Mouse (Mus musculus) limb, embryonic 12.5 days (tissue): ENCODE data around the gene Cd163. TPM values are rescaled to one million over a fixed set of nuclear protein-coding genes. Genes with fewer than 3 reads are reported as not detected.
"Not testable (repeated sequence)": the region's sequence is repeated elsewhere in the genome, so short reads cannot be mapped to it uniquely, and the experiment has no call there.

Experiments
- ATAC-seq: fragments of 200-750 bp; cut with Nextera tagmentation; 2 replicates; pipeline ENCODE4 v1.8.0; 2017; ENCODE audit warnings: low read depth, moderate TSS enrichment; ENCODE audit not compliant: insufficient number of reproducible peaks, insufficient read depth, low FRiP score, low TSS enrichment
- H3K27ac ChIP-seq: fragments of 300-500 bp; sonication (generic); 2 replicates; pipeline ENCODE4 v1.5.1; 2016; ENCODE audit warnings: mild to moderate bottlenecking, moderate library complexity
- H3K27me3 ChIP-seq: fragments of 300-500 bp; sonication (generic); 2 replicates; pipeline ENCODE4 v1.6.1; 2016; ENCODE audit warnings: mild to moderate bottlenecking, moderate library complexity
- H3K36me3 ChIP-seq: fragments of 300-500 bp; sonication (generic); 2 replicates; pipeline ENCODE4 v1.6.1; 2016; ENCODE audit warnings: mild to moderate bottlenecking, moderate library complexity
- H3K4me1 ChIP-seq: fragments of 300-500 bp; sonication (generic); replicated peaks from 2 replicates; pipeline ENCODE4 v1.6.1; 2016
- H3K4me2 ChIP-seq: fragments of 300-500 bp; sonication (generic); 2 replicates; pipeline ENCODE4 v1.6.1; 2016; ENCODE audit warnings: mild to moderate bottlenecking, moderate library complexity
- H3K4me3 ChIP-seq: fragments of 300-500 bp; sonication (generic); replicated peaks from 2 replicates; pipeline ENCODE4 v1.5.1; 2016; ENCODE audit warnings: mild to moderate bottlenecking
- H3K9ac ChIP-seq: fragments of 300-500 bp; sonication (generic); replicated peaks from 2 replicates; pipeline ENCODE4 v1.6.1; 2016; ENCODE audit warnings: mild to moderate bottlenecking, moderate library complexity
- H3K9me3 ChIP-seq: fragments of 300-500 bp; sonication (generic); 2 replicates; pipeline ENCODE4 v1.6.1; 2016; ENCODE audit warnings: mild to moderate bottlenecking, moderate library complexity
- WGBS: fragments of 180-500 bp; shearing (Covaris S2); methylation state at CpG from one replicate; pipeline ENCODE4 v1.1.7; 2016; 5-methylcytosine and 5-hydroxymethylcytosine counted together
- polyA plus RNA-seq: library from polyadenylated mRNA; unstranded; fragments of >200 nt; fragmentation: Nextera tagmentation; extraction: Ambion mirVana; gene quantifications from 2 replicates; pipeline ENCODE4 v1.2.1, GENCODE M21; 2016

The Cd163 gene
- polyA plus RNA-seq = not detected in 2 replicates

- Histone ChIP-seq H3K4me1 (no peaks in the 10 kb centered on the region), H3K9ac (no peak within 1 kb of the TSS), H3K27ac (no peak within 1 kb of the TSS), H3K4me3 (no peak within 1 kb of the TSS), H3K9me3 (no peaks in the 10 kb centered on the region), H3K36me3 (no peaks in the 10 kb centered on the region), H3K4me2 (no peak within 1 kb of the TSS), H3K27me3 (no peaks in the 10 kb centered on the region)
- ATAC-seq = no peak
- 86% methylated on average over 4 of the region's 4 CpGs for WGBS
These were observed at the start of gene Cd163 for GRCm38 (mm10) chr6:124304356-124304755. Gene Cd163, plus strand, starts transcription at chr6:124304656.

GRCm38 (mm10) chr6:124255721-124256470 lies 48.6 kb upstream of the Cd163 start:
- Histone ChIP-seq H3K4me2 (no peak overlapping the region), H3K4me1 (no peaks in the 10 kb centered on the region), H3K9me3 (no peaks in the 10 kb centered on the region), H3K36me3 (no peaks in the 10 kb centered on the region), H3K9ac (no peak overlapping the region), H3K27me3 (no peaks in the 10 kb centered on the region), H3K27ac (no peak overlapping the region), H3K4me3 (no peak overlapping the region)
- 51% methylated on average over 6 of the region's 6 CpGs for WGBS
- no peak for ATAC-seq

DNA sequence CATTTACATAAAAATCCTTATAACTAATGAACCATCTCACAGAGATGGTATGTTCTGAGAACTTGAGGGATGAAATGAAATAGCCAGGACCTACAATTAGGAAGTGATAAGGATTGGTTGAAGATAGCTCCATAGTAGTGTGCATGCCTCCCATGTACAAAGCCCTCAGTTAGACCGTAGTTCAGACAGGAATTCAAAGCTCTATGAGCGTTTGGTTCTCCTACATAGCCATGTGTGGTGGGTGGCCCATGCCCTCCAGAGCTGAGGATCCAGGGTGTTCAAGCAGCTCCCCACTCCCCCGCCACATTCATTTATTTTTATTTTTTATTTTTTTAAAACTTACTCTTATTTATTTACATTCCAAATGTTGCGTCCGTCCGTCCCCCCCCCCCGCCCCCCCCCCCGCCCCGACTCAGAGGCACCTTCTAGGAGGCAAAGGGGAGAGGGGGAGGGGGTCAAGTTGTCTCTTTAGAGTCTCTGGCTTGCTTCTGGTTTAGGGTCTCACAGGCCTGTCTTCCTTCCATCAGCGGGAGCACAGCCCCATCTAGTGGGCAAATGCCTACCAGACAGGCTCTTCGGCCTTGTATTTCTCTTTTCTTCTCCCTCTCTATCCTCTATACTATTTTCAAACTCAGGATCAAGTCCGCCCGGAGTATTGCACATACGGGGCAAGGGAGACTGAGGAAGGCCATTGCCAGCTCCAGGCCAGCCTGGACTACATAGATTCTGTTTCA lies 44.1 kb upstream of the Cd163 start:
- no peaks in the 10 kb centered on the region for H3K4me1 ChIP-seq
- H3K27ac ChIP-seq = no peak overlapping the region
- H3K4me2 ChIP-seq = 0 out of 2 replicates have a peak overlapping the region, but pooled peaks have one; percentile 19
- H3K36me3 ChIP-seq = no peaks in the 10 kb centered on the region
- no peaks in the 10 kb centered on the region for H3K27me3 ChIP-seq
- 0 out of 2 replicates have a peak, but pooled peaks have one; percentile 69 for ATAC-seq
- no peaks in the 10 kb centered on the region for H3K9me3 ChIP-seq
- H3K4me3 ChIP-seq = no peak overlapping the region
- H3K9ac ChIP-seq = no peak overlapping the region
- 30% methylated on average over 9 of the region's 14 CpGs for WGBS

DNA sequence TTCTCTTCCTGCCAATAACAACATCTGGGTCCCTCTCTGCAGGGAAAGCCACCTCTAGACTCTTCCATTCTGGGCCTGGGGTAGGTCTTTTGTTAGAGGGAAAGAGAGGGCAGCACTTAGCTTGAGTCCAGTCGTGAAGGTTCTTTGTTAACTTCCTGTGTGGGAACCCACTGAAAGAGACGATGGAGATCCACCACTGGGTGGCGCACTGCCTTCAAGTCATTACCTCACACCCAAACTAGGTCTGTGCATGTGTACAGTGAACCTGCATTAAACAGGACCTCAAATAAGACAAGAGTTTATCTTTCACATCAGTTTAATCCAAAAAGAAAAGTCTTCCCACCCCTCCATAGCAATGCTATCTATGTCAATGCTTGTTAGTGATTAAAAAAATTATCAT lies 41.8 kb upstream of the Cd163 start:
- Histone ChIP-seq H3K27me3 (no peaks in the 10 kb centered on the region), H3K4me2 (no peak overlapping the region), H3K9ac (no peak overlapping the region), H3K27ac (no peak overlapping the region), H3K4me1 (no peaks in the 10 kb centered on the region), H3K9me3 (no peaks in the 10 kb centered on the region), H3K4me3 (no peak overlapping the region), H3K36me3 (no peaks in the 10 kb centered on the region)
- no peak for ATAC-seq
- WGBS = 3% methylated on average over 3 of the region's 3 CpGs

DNA sequence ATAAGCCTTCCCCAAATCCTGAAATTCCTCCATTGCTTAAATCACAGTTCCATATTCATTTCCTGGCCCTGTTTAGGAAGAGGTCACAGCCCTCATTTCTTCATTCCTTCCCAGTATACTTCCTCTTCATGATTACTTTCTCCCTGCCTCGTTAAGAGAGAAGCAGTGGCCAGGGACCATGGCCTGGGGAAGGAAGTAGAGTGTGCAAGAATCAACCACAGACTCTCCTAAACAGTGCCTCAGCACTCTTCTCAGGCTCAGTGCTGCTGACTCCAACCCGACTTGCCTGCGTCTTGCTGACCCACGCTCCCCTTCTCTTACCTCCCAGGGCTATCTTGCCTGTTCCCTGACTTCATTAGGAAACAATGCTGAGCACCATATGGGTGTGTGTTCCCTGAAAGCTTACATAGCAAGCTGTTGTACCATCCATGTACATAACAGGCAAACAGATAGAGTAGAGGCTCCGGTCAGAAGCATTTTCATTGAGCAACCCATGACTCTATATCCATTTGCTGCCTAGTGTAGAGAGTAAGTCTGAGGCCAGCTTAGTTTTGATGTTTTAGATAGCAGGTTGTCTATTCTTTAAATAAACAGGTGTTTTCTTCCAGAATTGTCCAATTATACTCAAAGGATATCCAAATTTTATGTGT lies 31.1 kb upstream of the Cd163 start:
- no peaks in the 10 kb centered on the region for H3K27me3 ChIP-seq
- ATAC-seq = no peak
- no peaks in the 10 kb centered on the region for H3K4me1 ChIP-seq
- 67% methylated on average over 5 of the region's 5 CpGs for WGBS
- H3K36me3 ChIP-seq = no peaks in the 10 kb centered on the region
- H3K27ac ChIP-seq = no peak overlapping the region
- no peak overlapping the region for H3K4me3 ChIP-seq
- no peak overlapping the region for H3K9ac ChIP-seq
- no peaks in the 10 kb centered on the region for H3K9me3 ChIP-seq
- no peak overlapping the region for H3K4me2 ChIP-seq

- Histone ChIP-seq H3K27me3 (no peaks in the 10 kb centered on the region), H3K9ac (no peak overlapping the region)
- 81% methylated on average over 5 of the region's 5 CpGs for WGBS
These were observed 26.8 kb upstream of the Cd163 start for GRCm38 (mm10) chr6:124277641-124278040.

DNA sequence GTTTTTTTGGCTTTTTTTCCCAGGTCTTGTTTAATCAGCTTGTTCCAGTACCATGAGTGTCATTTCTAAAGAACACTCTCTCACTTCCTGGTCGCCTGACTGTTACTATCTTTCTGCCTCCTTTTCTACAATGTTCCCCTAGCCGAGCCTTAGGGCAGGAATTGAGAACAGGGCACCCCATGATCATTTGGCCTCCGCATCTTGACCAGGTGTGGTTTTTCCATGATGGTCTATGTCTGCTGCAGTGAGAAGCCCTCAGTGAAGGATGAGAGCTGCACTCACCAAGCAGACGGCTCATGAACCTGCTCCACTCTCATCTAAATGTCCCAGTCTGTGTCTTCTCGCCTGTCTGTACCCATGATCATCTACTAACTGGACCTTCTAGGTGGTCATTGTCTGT lies 26.2 kb upstream of the Cd163 start:
- WGBS = 80% methylated on average over 5 of the region's 5 CpGs
- Histone ChIP-seq H3K36me3 (no peaks in the 10 kb centered on the region), H3K9me3 (no peaks in the 10 kb centered on the region), H3K27ac (no peak overlapping the region), H3K9ac (no peak overlapping the region), H3K4me1 (no peaks in the 10 kb centered on the region), H3K27me3 (no peaks in the 10 kb centered on the region), H3K4me3 (no peak overlapping the region), H3K4me2 (no peak overlapping the region)
- no peak for ATAC-seq

More at GRCm38 (mm10) chr6:124277641-124278040, 26.8 kb upstream of the Cd163 start:
- Histone ChIP-seq H3K9me3 (no peaks in the 10 kb centered on the region), H3K36me3 (no peaks in the 10 kb centered on the region), H3K4me2 (no peak overlapping the region), H3K4me1 (no peaks in the 10 kb centered on the region), H3K27ac (no peak overlapping the region), H3K4me3 (no peak overlapping the region)
- ATAC-seq = no peak

DNA sequence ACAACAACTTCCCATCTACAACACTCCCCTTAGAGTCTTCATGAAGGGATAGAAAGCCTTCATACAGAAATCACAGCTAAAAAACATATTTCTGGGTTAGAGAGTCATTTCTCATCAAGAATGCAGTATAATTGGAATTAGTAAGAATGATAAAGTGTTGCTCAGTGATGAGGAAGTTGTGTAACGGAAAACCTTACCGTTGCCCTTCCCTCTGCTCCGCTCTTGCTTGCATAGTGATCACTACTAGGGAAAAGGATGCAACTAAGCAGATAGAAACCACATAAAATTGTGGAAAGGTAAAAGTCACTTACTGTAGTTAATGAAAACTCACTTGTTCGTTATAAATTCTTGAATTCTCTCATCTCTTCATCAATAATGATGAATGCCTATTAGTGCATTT lies 21.7 kb upstream of the Cd163 start:
- Histone ChIP-seq H3K4me1 (no peaks in the 10 kb centered on the region), H3K4me2 (no peak overlapping the region)
- WGBS = 89% methylated on average over 4 of the region's 4 CpGs

DNA sequence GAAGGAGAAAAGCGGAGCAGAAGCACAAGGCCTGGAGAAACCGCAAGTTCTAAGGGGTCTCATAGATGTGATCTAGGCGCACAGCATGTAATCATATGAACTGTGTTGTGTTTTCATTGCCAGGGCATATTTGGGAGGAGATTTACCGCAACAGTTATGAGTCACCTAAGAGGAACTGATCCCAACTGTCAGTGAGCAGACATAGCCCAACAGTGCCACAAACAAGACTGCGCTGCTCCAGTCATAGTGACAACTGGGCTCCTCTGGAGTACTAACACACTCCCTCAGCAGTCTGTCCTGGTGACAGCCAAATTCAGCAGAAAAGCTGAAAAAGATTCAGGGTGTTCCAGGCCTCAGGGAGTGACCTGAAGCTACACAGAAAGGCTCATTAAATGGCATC lies 7.1 kb upstream of the Cd163 start:
- H3K9ac ChIP-seq, H3K4me2 ChIP-seq, H3K27ac ChIP-seq, H3K9me3 ChIP-seq, H3K36me3 ChIP-seq, H3K27me3 ChIP-seq, ATAC-seq, H3K4me1 ChIP-seq, H3K4me3 ChIP-seq: not testable (repeated sequence)
- WGBS = 96% methylated on average over 5 of the region's 5 CpGs

More for the DNA sequence above, 21.7 kb upstream of the Cd163 start:
- ATAC-seq = no peak
- H3K27ac ChIP-seq = no peak overlapping the region
- H3K4me3 ChIP-seq = no peak overlapping the region
- H3K27me3 ChIP-seq = no peaks in the 10 kb centered on the region
- no peaks in the 10 kb centered on the region for H3K9me3 ChIP-seq
- H3K9ac ChIP-seq = no peak overlapping the region
- H3K36me3 ChIP-seq = no peaks in the 10 kb centered on the region

DNA sequence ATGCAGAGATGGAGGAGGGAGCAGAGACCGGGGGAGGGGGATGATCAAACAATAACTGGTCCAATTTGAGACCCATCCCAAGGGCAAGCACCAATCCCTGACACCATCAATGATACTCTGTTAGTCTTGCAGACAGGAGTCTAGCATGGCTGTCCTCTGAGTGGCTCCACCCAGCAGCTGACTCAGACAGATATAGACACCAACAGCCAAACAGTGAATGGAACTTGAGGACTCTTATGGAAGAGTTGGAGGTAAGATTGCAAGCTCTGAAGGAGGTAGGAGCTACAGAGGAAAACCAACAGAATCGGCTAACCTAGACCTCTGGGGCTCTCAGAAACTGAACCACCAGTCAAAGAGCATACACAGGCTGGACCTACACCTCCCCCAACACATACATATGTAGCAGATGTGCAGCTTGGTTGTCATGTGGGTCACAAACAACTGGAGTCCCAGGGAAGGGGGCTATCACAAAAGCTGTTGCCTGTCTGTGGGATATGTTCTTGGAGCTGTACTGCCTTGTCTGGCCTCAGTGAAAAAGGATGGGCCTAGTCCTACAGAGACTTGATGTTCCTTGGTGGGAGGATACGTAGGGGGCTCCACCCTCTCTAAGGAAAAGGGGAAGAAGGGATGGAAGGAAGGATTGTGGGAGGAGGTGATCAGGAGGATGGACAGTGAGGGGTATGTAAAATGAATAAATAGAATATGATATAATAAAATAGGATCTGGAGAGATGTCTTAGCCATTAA lies 2.8 kb upstream of the Cd163 start:
- Histone ChIP-seq H3K4me2 (no peak overlapping the region), H3K4me1 (no peaks in the 10 kb centered on the region), H3K27me3 (no peaks in the 10 kb centered on the region), H3K36me3 (no peaks in the 10 kb centered on the region), H3K9me3 (no peaks in the 10 kb centered on the region), H3K9ac (no peak overlapping the region), H3K27ac (no peak overlapping the region), H3K4me3 (no peak overlapping the region)
- 76% methylated on average over 3 of the region's 3 CpGs for WGBS
- no peak; the same call in 1 of the 2 replicates for ATAC-seq

DNA sequence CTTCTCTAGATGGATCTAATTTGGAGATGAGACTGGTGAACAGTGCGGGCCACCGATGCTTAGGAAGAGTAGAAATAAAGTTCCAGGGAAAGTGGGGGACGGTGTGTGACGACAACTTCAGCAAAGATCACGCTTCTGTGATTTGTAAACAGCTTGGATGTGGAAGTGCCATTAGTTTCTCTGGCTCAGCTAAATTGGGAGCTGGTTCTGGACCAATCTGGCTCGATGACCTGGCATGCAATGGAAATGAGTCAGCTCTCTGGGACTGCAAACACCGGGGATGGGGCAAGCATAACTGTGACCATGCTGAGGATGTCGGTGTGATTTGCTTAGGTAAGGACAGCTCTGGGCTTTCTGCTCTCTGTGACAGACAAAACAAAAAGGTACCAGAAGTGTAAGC lies 4.5 kb downstream of the Cd163 start:
- Histone ChIP-seq H3K4me3 (no peak overlapping the region), H3K4me2 (no peak overlapping the region), H3K36me3 (no peaks in the 10 kb centered on the region), H3K9me3 (no peaks in the 10 kb centered on the region), H3K27me3 (no peaks in the 10 kb centered on the region), H3K27ac (no peak overlapping the region), H3K9ac (no peak overlapping the region), H3K4me1 (no peaks in the 10 kb centered on the region)
- no peak for ATAC-seq
- 88% methylated on average over 8 of the region's 8 CpGs for WGBS
